Mouse (Mus musculus) heart, embryonic 14.5 days (tissue): ENCODE measurements around the gene Kcnj15. TPM values are rescaled to one million over a fixed set of nuclear protein-coding genes. Genes with fewer than 3 reads are reported as not detected.

Source experiments
- ATAC-seq: fragments of 200-750 bp; cut with Nextera tagmentation; 2 replicates; pipeline ENCODE4 v1.8.0; 2017; ENCODE audit warnings: low read depth, moderate TSS enrichment; ENCODE audit not compliant: insufficient number of reproducible peaks, insufficient read depth, low FRiP score
- H3K27ac ChIP-seq, 2 experiments: fragments of 200-500 bp in 1 of 2; fragments of 300-500 bp in 1 of 2; sonication (generic) in 1 of 2; replicated peaks in 1 of 2; 2 replicates each; pipeline ENCODE4 v1.5.1; 2012 to 2014; ENCODE audit warnings: low read depth in 2 of 2, low read length in 2 of 2, control low read depth in 1 of 2, mild to moderate bottlenecking in 1 of 2, mixed read lengths in 1 of 2; ENCODE audit not compliant: control insufficient read depth in 1 of 2, insufficient read depth in 1 of 2
- H3K27me3 ChIP-seq: fragments of 300-500 bp; sonication (generic); 2 replicates; pipeline ENCODE4 v1.6.1; 2014; ENCODE audit warnings: mild to moderate bottlenecking, low read length, control low read depth; ENCODE audit not compliant: control insufficient read depth, insufficient read depth
- H3K36me3 ChIP-seq: fragments of 300-500 bp; sonication (generic); 2 replicates; pipeline ENCODE4 v1.6.1; 2014; ENCODE audit warnings: mild to moderate bottlenecking, control low read depth, low read length, mixed read lengths; ENCODE audit not compliant: control insufficient read depth, insufficient read depth
- H3K4me1 ChIP-seq, 2 experiments: fragments of 200-500 bp in 1 of 2; fragments of 300-500 bp in 1 of 2; sonication (generic) in 1 of 2; 2 replicates each; pipeline ENCODE4 v1.6.1; 2012 to 2014; ENCODE audit warnings: low read length in 2 of 2, control low read depth in 1 of 2, mixed read lengths in 1 of 2; ENCODE audit not compliant: control insufficient read depth in 2 of 2, insufficient read depth in 2 of 2
- H3K4me2 ChIP-seq: fragments of 300-500 bp; sonication (generic); 2 replicates; pipeline ENCODE4 v1.6.1; 2014; ENCODE audit warnings: mild to moderate bottlenecking, low read length
- H3K4me3 ChIP-seq, 2 experiments: fragments of 200-500 bp in 1 of 2; fragments of 300-500 bp in 1 of 2; sonication (generic) in 1 of 2; 2 replicates each; pipeline ENCODE4 v1.5.1; 2012 to 2014; ENCODE audit warnings: low read length in 2 of 2, mild to moderate bottlenecking in 2 of 2, control low read depth in 1 of 2, low read depth in 1 of 2, moderate library complexity in 1 of 2; ENCODE audit not compliant: control insufficient read depth in 1 of 2, insufficient read depth in 1 of 2
- H3K9ac ChIP-seq: fragments of 300-500 bp; sonication (generic); 2 replicates; pipeline ENCODE4 v1.6.1; 2014; ENCODE audit warnings: mild to moderate bottlenecking, low read length
- H3K9me3 ChIP-seq: fragments of 300-500 bp; sonication (generic); 2 replicates; pipeline ENCODE4 v1.6.1; 2016; ENCODE audit warnings: low read length, control low read depth; ENCODE audit not compliant: control insufficient read depth
- WGBS: fragments of 180-500 bp; shearing (Covaris S2); extraction: QIAGEN DNeasy Blood & Tissue Kit; methylation state at CpG from one replicate; pipeline ENCODE4 v1.1.7; 2014; 5-methylcytosine and 5-hydroxymethylcytosine counted together
- polyA plus RNA-seq: library from polyadenylated mRNA; unstranded; fragments of >200 nt; fragmentation: Nextera tagmentation; extraction: Ambion mirVana; gene quantifications from 2 replicates; pipeline ENCODE4 v1.2.1, GENCODE M21; 2014

Kcnj15 gene
- 1.9 and 3.3 TPM in 2 replicates for polyA plus RNA-seq

GRCm38 (mm10) chr16:95257266-95257894 is at the start of gene Kcnj15:
Gene Kcnj15, plus strand, starts transcription at chr16:95257558.
- no peak for ATAC-seq
- H3K9ac ChIP-seq: no peak within 1 kb of the TSS
- no peaks in the 10 kb centered on the region for H3K36me3 ChIP-seq
- WGBS: 11% methylated on average over 6 of the region's 6 CpGs
- H3K4me3 ChIP-seq: no peak within 1 kb of the TSS
- H3K4me2 ChIP-seq: no peak within 1 kb of the TSS
- H3K9me3 ChIP-seq: no peaks in the 10 kb centered on the region
- no peaks in the 10 kb centered on the region for H3K27me3 ChIP-seq
- H3K27ac ChIP-seq: no peak within 1 kb of the TSS
- no peaks in the 10 kb centered on the region; a peak in 1 of 4 replicates for H3K4me1 ChIP-seq

- no peaks in the 10 kb centered on the region for H3K36me3 ChIP-seq
Measured at GRCm38 (mm10) chr16:95208243-95208642, 49.1 kb upstream of the Kcnj15 start.

GRCm38 (mm10) chr16:95209011-95209466 is 48.3 kb upstream of the Kcnj15 start:
- Histone ChIP-seq H3K36me3 (no peaks in the 10 kb centered on the region), H3K27ac (no peak overlapping the region), H3K4me2 (no peak overlapping the region), H3K4me3 (no peak overlapping the region), H3K9me3 (no peaks in the 10 kb centered on the region), H3K4me1 (no peaks in the 10 kb centered on the region), H3K27me3 (no peaks in the 10 kb centered on the region), H3K9ac (no peak overlapping the region)
- WGBS: 38% methylated on average over 1 of the region's 1 CpGs
- no peak for ATAC-seq

More at GRCm38 (mm10) chr16:95208243-95208642, 49.1 kb upstream of the Kcnj15 start:
- 78% methylated on average over 7 of the region's 7 CpGs for WGBS
- Histone ChIP-seq H3K4me1 (no peaks in the 10 kb centered on the region), H3K27me3 (no peaks in the 10 kb centered on the region), H3K27ac (no peak overlapping the region), H3K4me3 (no peak overlapping the region), H3K9ac (no peak overlapping the region), H3K9me3 (no peaks in the 10 kb centered on the region), H3K4me2 (no peak overlapping the region)
- ATAC-seq: no peak

- H3K27ac ChIP-seq: no peak overlapping the region
- H3K36me3 ChIP-seq: no peaks in the 10 kb centered on the region
- H3K4me3 ChIP-seq: no peak overlapping the region
- 62% methylated on average over 7 of the region's 7 CpGs for WGBS
- ATAC-seq: no peak
- H3K9ac ChIP-seq: no peak overlapping the region
- no peaks in the 10 kb centered on the region for H3K27me3 ChIP-seq
- no peak overlapping the region for H3K4me2 ChIP-seq
- no peaks in the 10 kb centered on the region for H3K4me1 ChIP-seq
- H3K9me3 ChIP-seq: no peaks in the 10 kb centered on the region
Measured at GRCm38 (mm10) chr16:95214251-95215197, 42.8 kb upstream of the Kcnj15 start.

- Histone ChIP-seq H3K36me3 (no peaks in the 10 kb centered on the region), H3K4me3 (no peak overlapping the region), H3K27me3 (no peaks in the 10 kb centered on the region), H3K4me2 (no peak overlapping the region), H3K27ac (no peak overlapping the region), H3K4me1 (no peaks in the 10 kb centered on the region), H3K9ac (no peak overlapping the region), H3K9me3 (no peaks in the 10 kb centered on the region)
- WGBS: 70% methylated on average over 9 of the region's 9 CpGs
- no peak for ATAC-seq
Measured at GRCm38 (mm10) chr16:95215782-95216181, 41.6 kb upstream of the Kcnj15 start.

- Histone ChIP-seq H3K4me3 (no peak overlapping the region), H3K9ac (no peak overlapping the region), H3K4me1 (no peaks in the 10 kb centered on the region), H3K27ac (no peak overlapping the region), H3K36me3 (no peaks in the 10 kb centered on the region), H3K9me3 (no peaks in the 10 kb centered on the region), H3K27me3 (no peaks in the 10 kb centered on the region), H3K4me2 (no peak overlapping the region)
- 86% methylated on average over 7 of the region's 7 CpGs for WGBS
- ATAC-seq: no peak
Measured at GRCm38 (mm10) chr16:95216346-95216745, 41.0 kb upstream of the Kcnj15 start.

- H3K36me3 ChIP-seq: no peaks in the 10 kb centered on the region
- H3K27me3 ChIP-seq: no peaks in the 10 kb centered on the region
- H3K4me3 ChIP-seq: no peak overlapping the region
- no peaks in the 10 kb centered on the region for H3K9me3 ChIP-seq
- ATAC-seq: no peak
- no peak overlapping the region for H3K27ac ChIP-seq
- 79% methylated on average over 5 of the region's 5 CpGs for WGBS
- no peaks in the 10 kb centered on the region for H3K4me1 ChIP-seq
- no peak overlapping the region for H3K4me2 ChIP-seq
- H3K9ac ChIP-seq: no peak overlapping the region
Measured at GRCm38 (mm10) chr16:95216824-95217223, 40.5 kb upstream of the Kcnj15 start.
